Mouse (Mus musculus): ENCODE results near the gene Dmgdh. TPM values are rescaled to one million over a fixed set of nuclear protein-coding genes. Genes with fewer than 3 reads are reported as not detected.

Dmgdh gene
- total and polyA plus RNA-seq, 3 experiments: 0.20 to 0.27 TPM; not detected in 1

DNA sequence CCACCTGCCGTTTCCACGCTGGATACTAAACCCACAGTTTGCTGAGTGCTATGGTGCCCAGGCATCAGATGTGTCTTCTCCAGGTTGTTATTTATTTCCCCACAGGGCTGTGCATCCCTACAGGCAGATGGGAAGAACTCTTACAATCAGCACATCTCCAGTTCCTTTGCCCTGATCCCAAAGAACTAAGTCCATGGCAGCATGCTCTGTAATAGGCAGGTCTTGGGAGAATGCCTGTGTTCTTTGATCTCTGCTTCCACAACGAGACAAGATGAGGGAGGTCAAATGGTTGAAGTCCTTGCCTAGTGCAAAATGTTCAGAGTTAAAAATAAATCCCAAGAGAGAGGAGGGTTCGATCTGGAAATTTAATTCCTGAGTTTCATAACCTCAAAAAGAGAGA, 34.6 kb upstream of the Dmgdh start:
- in situ Hi-C loops (cut with MboI; ENCODE audit: low pct_ligation_motif_present, low pct_unique_long_range_greater_than_20kb, low sequenced_read_pairs): no loop called here
- dilution Hi-C loops (cut with MboI; ENCODE audit: extremely low pct_ligation_motif_present, extremely low pct_unique_long_range_greater_than_20kb, low sequenced_read_pairs): no loop called here

DNA sequence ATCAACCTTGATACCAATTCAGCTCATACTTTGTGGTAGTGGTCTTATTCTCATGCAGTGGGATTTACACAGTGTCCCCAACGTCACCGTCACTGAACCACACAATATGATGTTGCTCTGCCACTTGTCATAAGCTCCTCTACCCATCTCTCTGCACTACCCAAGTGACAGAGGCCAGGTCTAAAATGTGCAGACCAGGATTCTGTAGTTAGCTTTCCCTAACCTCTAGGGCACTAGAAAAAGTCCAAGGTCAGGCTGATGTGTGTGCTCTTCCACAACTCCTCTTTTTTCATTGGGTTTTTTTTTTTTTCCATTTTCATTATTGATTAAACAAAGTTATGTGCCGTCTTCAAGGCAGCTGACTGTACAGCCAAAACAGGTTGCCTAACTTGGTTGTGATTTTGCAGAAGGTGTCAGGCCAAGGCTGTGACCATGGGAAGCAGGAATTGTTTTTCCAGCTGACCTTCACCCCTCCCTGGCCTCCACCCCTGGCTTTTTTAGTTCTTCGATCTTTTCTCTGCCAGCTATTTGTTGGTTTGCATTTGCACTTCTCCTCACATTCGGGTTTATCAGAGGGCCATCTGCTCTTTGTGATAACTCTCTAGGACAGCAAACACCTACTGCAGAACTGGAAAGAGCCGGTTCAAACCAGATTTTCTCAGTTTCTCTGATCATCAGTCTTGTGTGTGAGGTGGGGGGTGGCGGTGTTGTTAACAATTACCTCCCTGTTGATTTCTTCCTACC, 25.7 kb upstream of the Dmgdh start:
- in situ Hi-C loops (cut with MboI; ENCODE audit: low pct_ligation_motif_present, low pct_unique_long_range_greater_than_20kb, low sequenced_read_pairs): no loop called here
- no peak for DNase-seq (ENCODE audit: extremely low read depth)
- Histone ChIP-seq H3K4me1 (ENCODE audit: control insufficient read depth in 1 of 2, insufficient read depth in 2 of 2) (0 out of 4 replicates have a peak, but pooled peaks cover 0 to 2% of the 10 kb centered on the region in 2 experiments), H3K27ac (ENCODE audit: insufficient read depth, low read depth) (no peak overlapping the region), H3K27me3 (replicated peaks) (no peaks in the 10 kb centered on the region), H3K4me3 (replicated peaks in 1 of 3; ENCODE audit: low read depth in 2 of 3, low read length in 2 of 3, poor library complexity in 1 of 3) (no peak overlapping the region), H3K36me3 (replicated peaks in 1 of 2; ENCODE audit: control insufficient read depth in 1 of 2, insufficient read depth in 1 of 2, low read length in 1 of 2) (no peaks in the 10 kb centered on the region), H3K79me2 (replicated peaks; ENCODE audit: control insufficient read depth, extremely low read depth, insufficient read depth, poor library complexity, severe bottlenecking) (no peaks in the 10 kb centered on the region), H3K4me2 (ENCODE audit: insufficient read depth, low read depth, poor library complexity, severe bottlenecking) (no peak overlapping the region), H3K9me3 (replicated peaks; ENCODE audit: low read length) (peaks cover 2% of the 10 kb centered on the region), H3K9ac (ENCODE audit: insufficient read depth, low read depth) (no peak overlapping the region)
- dilution Hi-C loops (cut with MboI; ENCODE audit: extremely low pct_ligation_motif_present, extremely low pct_unique_long_range_greater_than_20kb, low sequenced_read_pairs): no loop called here
- TF ChIP-seq RAD21 (IDR thresholded peaks at IDR 0.05; ENCODE audit: low read depth, low read length) (no peak), USF1 (IDR thresholded peaks at IDR 0.05; ENCODE audit: low read depth, low read length) (no peak), ZNF384 (IDR thresholded peaks at IDR 0.05; ENCODE audit: low read depth, low read length) (no peak), MEF2A (IDR thresholded peaks at IDR 0.05; ENCODE audit: borderline replicate concordance, low read depth, low read length) (no peak), BHLHE40 (IDR thresholded peaks at IDR 0.05; ENCODE audit: low read depth, low read length) (no peak), IRF4 (IDR thresholded peaks at IDR 0.05; ENCODE audit: low read depth, low read length) (no peak), POLR2A (IDR thresholded peaks at IDR 0.05; ENCODE audit: low read depth, low read length) (no peak), HCFC1 (IDR thresholded peaks at IDR 0.05; ENCODE audit: low read depth, low read length) (no peak), MAX (IDR thresholded peaks at IDR 0.05; ENCODE audit: low read length) (no peak), CHD1 (IDR thresholded peaks at IDR 0.05; ENCODE audit: low read depth, low read length) (no peak), SIN3A (IDR thresholded peaks at IDR 0.05; ENCODE audit: low read length) (no peak), ZKSCAN1 (IDR thresholded peaks at IDR 0.05; ENCODE audit: borderline replicate concordance, low read depth, low read length) (no peak), E2F4 (IDR thresholded peaks at IDR 0.05; ENCODE audit: insufficient replicate concordance, low read depth, low read length) (no peak), CTCF (conservative IDR thresholded peaks at IDR 0.05 in 1 of 2, IDR thresholded peaks at IDR 0.05 in 1 of 2; ENCODE audit: low read depth in 2 of 2, low read length in 2 of 2) (no peak), ZC3H11A (IDR thresholded peaks at IDR 0.05; ENCODE audit: low read depth, low read length) (no peak), TCF12 (IDR thresholded peaks at IDR 0.05; ENCODE audit: low read depth, low read length) (no peak), MAZ (IDR thresholded peaks at IDR 0.05; ENCODE audit: low read depth, low read length) (no peak)

More for the DNA sequence above, 34.6 kb upstream of the Dmgdh start:
- H3K27me3 ChIP-seq (replicated peaks): no peaks in the 10 kb centered on the region
- H3K9ac ChIP-seq (ENCODE audit: insufficient read depth, low read depth): no peak overlapping the region
- no peak overlapping the region for H3K4me3 ChIP-seq (replicated peaks in 1 of 3; ENCODE audit: low read depth in 2 of 3, low read length in 2 of 3, poor library complexity in 1 of 3)
- no peak overlapping the region for H3K4me2 ChIP-seq (ENCODE audit: insufficient read depth, low read depth, poor library complexity, severe bottlenecking)
- H3K9me3 ChIP-seq (replicated peaks; ENCODE audit: low read length): no peaks in the 10 kb centered on the region
- no peaks in the 10 kb centered on the region for H3K79me2 ChIP-seq (replicated peaks; ENCODE audit: control insufficient read depth, extremely low read depth, insufficient read depth, poor library complexity, severe bottlenecking)
- TF ChIP-seq SMC3 (IDR thresholded peaks at IDR 0.05; ENCODE audit: low read depth, low read length) (no peak), IRF4 (IDR thresholded peaks at IDR 0.05; ENCODE audit: low read depth, low read length) (no peak), GABPA (IDR thresholded peaks at IDR 0.05; ENCODE audit: insufficient replicate concordance, low read depth, low read length) (no peak), NRF1 (IDR thresholded peaks at IDR 0.05; ENCODE audit: low read depth, low read length) (no peak), MAFK (IDR thresholded peaks at IDR 0.05; ENCODE audit: insufficient replicate concordance, low read length) (no peak), POLR2AphosphoS2 (IDR thresholded peaks at IDR 0.05; ENCODE audit: low read depth, low read length) (no peak), PAX5 (IDR thresholded peaks at IDR 0.05; ENCODE audit: low read length) (no peak)
- H3K36me3 ChIP-seq (replicated peaks in 1 of 2; ENCODE audit: control insufficient read depth in 1 of 2, insufficient read depth in 1 of 2, low read length in 1 of 2): no peaks in the 10 kb centered on the region
- peaks cover 3 to 6% of the 10 kb centered on the region in 2 experiments; a peak in 2 of 4 replicates for H3K4me1 ChIP-seq (ENCODE audit: control insufficient read depth in 1 of 2, insufficient read depth in 2 of 2)
- DNase-seq (ENCODE audit: extremely low read depth): no peak
- H3K27ac ChIP-seq (ENCODE audit: insufficient read depth, low read depth): no peak overlapping the region

Data from CH12.LX (cell line).